Mouse (Mus musculus) large intestine, adult 2 months (tissue): ENCODE results near the gene Tiam2. TPM values are rescaled to one million over a fixed set of nuclear protein-coding genes. Genes with fewer than 3 reads are reported as not detected.

Experiments
- DNase-seq: peaks from one replicate; pipeline ENCODE4 v3.0.0-alpha.2; 2012; ENCODE audit warnings: low read depth, low spot score
- WGBS: fragments of 180-500 bp; shearing (Covaris S2); methylation state at CpG from one replicate; pipeline ENCODE4 v1.1.7; 2018; 5-methylcytosine and 5-hydroxymethylcytosine counted together
- polyA plus RNA-seq: library from polyadenylated mRNA; depleted of rRNA; stranded (reverse); fragments of >200 nt; gene quantifications from 2 replicates; pipeline ENCODE4 v1.2.3, GENCODE M21; 2012

Gene Tiam2
- polyA plus RNA-seq, 1 experiment: 3.8 TPM

DNA sequence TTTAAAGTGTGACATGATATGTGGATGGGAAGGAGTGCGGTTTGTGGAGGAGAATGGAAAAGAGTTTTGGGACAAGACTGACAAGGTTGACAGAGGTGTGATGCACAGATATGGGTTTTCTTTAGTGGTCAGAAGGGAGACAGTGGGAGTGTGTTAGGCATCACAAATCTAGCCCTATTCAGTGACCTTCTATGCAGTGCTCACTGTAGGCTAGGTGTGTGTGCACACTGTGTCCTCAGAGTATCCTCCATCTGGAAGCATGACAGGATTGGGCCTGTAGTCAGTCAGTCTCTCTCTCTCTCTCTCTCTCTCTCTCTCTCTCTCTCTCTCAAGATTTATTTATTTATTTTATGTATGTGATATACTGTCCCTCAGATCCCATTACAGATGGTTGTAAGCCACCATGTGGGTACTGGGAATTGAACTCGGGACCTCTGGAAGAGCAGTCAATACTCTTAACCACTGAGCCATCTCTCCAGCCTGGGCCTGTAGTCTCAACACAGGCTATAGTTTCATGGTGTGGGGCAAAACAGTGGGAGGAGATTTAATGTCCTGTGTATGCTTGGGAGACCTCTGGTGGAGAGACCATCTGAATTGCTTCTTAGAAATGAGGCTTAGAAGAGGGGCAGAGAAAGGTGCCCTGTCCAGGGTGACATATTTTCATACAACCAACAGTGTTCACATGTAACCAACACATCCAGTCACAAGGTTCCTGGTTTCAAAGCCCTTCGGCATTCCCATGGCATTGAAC is 107.3 kb downstream of the Tiam2 start:
- 91% methylated on average over 3 of the region's 3 CpGs for WGBS

DNA sequence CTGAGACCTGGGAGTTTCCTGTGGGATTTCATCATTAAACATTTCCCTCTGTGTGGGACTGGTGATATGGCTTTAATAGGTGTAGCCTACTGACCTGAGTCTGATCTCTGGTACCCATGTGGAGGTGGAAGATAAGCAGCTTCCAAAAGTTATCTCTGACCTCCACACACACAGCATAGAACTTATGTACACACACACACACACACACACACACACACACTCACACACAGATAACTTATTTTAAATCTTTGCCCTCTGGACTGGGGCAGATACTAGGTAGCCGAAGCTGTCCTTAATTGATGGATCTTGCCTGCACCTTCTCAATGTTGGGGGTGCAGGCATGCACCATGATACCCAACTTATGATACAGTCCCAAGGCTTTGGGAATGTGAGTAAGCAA is 108.9 kb downstream of the Tiam2 start:
- no peak for DNase-seq
- 74% methylated on average over 1 of the region's 1 CpGs for WGBS

More for the DNA sequence above, 107.3 kb downstream of the Tiam2 start:
- DNase-seq: no peak

DNA sequence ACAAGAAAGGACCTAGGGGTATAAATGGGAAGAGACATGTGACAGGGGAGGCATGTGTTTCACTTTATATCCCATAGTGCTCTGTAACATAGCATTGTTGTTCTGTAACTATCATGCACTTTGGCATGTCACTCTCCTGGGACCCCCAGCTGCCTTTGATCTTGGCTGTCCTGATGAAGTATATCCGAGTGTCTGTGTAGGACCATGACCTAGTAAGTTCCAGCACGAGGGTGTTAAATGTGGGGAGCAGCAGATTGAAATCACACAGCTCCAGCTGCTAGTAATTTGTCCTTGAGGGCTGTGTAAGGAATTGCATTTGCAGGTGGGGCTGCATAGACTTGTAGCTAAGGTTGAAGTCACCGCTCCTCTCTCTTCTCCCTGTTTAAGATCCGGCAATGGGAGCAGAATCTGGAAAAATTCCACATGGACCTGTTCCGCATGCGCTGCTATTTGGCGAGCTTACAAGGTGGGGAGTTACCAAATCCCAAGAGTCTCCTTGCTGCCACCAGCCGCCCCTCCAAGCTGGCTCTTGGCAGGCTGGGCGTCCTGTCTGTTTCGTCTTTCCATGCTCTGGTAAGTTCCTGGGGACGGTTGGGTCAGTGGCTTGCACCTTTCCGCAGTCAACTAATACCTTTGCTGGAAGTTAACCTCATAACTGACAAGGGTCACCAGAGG is 110.6 kb downstream of the Tiam2 start:
- 86% methylated on average over 12 of the region's 12 CpGs for WGBS
- no peak for DNase-seq

DNA sequence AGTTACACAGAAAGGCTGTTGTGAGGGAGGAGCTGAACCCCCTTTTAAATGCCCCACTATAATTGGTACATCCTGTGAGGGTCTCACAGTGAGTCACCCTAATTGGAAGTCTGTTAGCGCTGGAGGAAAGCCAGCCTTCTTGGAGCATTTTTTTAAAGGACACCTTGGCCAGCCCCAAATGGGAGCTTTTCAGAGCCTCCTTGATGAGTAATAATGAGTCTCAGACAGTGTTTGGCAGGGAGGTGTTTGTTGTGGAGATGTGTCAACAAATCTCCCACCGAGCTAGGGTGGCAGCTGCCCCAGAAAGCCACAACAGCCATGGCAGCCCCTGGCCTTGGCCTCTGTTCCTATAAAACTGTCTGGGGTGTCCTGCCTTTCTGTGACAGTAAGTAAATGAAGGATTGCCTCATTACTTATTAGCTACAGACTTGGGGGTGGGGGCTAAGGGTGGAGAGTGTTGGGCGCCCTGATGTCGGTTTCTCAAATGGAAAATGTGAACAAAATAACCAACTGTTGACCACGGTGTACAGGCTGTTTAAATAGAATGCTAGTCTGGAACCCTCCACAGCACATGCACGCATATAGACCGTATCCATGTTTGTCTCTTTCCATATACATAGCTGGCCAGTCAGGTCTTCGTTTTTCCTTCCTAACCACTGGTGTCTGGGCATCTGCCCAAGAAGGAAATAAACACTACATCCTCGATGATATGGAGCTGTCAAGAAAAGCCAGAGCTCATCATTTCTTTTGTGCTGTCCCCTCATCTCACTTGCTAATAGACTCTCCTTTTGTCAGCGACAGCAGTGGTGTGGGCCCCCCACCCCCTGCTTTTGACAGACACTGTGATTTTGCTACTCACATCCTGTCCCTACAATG is 116.4 kb downstream of the Tiam2 start:
- 60% methylated on average over 10 of the region's 10 CpGs for WGBS
- DNase-seq: no peak

DNA sequence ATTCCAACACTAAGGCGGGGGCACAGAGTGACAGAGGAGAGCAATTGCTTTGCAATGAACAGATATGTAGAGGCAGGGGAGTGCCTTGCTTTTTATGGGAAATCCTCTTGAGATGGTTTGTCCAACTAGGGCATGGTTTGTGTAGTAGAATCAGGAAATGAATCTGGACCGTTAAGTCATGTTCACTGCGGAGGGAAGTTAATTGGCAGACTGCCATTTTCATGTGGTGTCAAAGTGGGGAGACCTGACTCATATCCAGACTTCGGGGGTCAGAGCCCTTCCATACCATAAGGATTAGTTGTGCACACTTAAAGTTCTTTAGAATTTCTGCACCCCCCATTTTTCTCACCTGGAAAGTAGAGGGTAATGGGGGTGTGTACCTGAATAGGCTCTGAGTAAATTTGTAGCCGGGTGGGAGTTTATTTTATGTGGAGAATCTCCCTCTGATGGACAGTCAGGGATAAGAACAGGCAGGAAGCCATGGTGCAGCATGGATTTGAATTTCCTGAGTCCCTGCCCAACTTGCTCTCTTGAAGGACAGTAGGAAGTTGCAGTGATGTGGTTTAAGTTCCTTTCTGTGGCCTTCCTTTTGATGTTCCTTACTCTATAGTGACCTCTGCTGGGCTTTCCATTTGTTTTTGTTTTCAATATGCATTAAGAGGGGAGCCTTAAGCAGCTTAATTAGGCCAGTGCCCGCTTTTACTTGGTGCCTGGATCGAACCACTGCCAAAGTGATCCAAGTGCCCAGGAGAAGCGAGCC is 120.0 kb downstream of the Tiam2 start:
- peak; percentile 31 for DNase-seq
- WGBS: 50% methylated on average over 8 of the region's 8 CpGs

DNA sequence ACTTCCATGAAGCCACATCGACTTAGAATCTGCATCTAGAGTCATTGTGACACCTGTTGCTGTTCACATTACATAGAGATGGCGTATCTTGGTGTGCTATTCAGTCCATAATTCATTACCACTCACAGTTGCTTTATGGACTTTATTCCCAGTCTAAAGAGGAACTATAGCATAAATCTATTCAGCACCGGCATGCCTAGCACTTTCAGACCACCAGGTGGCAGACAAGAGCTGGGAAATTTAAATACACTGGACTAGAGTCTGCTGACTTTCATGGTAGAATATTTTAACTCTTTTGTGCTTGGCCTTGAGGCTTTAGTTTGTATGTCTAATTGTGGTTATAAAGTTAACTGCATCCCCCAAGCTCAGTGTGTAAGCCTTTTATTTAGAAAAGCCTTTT is 122.4 kb downstream of the Tiam2 start:
- DNase-seq: peak; percentile 59
- 21% methylated on average over 3 of the region's 3 CpGs for WGBS

DNA sequence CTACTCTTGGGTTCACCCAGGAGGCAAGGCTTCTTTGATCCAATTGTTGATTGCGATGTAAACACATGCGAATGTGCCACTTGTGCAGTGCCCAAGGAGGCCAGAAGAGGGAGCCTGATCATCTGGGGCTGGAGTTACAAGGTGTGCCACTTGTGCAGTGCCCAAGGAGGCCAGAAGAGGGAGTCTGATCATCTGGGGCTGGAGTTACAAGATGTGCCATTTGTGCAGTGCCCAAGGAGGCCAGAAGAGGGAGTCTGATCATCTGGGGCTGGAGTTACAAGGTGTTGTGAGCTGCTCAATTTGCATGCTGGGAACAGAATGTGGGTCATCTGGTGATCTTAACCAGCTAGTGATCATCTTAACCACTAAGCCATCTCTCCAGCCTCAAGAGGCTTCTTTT is 124.7 kb downstream of the Tiam2 start:
- 75% methylated on average over 2 of the region's 2 CpGs for WGBS
- peak; percentile 47 for DNase-seq

DNA sequence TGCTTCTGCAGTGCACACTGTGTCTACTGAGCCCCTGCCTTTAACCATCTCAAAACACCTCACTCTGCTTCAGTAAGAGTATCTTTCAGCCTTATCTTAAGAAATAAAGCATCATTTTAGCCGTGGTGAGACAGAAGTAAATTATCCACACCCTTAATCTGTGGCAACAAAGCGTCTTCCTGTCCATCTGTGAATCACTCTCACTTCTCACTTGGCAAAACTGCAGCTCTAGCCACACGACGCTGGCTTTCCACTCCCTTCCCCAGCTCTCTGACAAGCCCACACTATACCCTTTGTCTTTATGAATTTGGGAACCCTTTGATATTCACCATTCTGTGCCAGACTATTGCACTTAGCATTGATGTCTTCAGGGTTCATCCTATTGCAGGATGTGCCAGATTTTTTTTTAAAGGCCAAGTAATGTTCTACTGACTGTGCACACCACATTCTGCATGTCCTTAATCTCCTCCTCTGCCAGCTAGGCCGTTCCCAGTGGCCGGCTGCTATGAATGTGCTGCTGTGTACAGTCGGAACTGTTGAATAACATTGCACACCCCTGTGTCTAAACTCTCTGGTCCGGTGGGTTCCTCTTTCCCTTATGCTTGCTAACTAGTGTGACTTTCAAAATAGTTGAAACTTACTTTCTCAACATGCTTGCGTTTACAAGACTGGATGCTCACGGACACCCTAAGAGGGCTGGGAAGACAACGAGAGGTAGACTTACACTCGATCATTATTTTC is 126.4 kb downstream of the Tiam2 start:
- DNase-seq: no peak
- WGBS: 81% methylated on average over 12 of the region's 12 CpGs

DNA sequence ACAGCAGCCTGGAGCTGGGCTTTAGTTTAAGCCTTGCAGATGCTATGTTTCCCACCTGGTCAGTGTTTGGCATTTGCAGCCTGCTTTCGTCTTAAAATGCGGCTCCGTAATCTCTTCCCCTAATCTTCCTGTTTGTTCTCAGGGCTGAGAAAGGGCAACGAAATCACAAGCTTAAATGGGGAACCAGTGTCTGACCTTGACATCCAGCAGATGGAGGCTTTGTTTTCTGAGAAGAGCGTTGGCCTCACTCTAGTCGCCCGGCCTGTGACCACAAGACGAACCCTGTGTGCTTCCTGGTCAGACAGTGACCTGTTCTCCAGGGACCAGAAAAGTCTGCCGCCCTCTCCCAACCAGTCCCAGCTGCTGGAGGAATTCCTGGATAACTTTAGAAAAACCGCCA is 127.6 kb downstream of the Tiam2 start:
- WGBS: 60% methylated on average over 10 of the region's 10 CpGs
- DNase-seq: no peak

DNA sequence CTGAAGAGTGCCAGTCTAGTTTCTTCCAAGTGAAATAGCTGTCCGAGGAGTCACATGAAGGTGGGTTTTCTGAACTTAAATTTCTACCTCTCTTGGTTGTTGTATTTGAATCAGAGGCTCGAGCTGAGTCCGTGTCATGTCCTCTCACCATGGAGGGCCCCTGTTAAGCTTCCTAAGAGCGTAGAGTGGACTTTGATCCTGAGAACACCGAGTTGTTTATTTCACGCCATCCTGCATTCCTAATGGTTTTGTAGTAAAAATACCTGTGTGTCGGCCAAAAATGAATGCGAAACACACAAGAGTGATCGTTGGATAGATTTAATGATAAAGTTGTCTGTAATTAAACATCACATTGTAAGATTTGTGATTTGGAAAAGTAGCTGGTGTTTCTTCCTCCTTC is 128.5 kb downstream of the Tiam2 start:
- DNase-seq: no peak
- WGBS: 72% methylated on average over 9 of the region's 9 CpGs

DNA sequence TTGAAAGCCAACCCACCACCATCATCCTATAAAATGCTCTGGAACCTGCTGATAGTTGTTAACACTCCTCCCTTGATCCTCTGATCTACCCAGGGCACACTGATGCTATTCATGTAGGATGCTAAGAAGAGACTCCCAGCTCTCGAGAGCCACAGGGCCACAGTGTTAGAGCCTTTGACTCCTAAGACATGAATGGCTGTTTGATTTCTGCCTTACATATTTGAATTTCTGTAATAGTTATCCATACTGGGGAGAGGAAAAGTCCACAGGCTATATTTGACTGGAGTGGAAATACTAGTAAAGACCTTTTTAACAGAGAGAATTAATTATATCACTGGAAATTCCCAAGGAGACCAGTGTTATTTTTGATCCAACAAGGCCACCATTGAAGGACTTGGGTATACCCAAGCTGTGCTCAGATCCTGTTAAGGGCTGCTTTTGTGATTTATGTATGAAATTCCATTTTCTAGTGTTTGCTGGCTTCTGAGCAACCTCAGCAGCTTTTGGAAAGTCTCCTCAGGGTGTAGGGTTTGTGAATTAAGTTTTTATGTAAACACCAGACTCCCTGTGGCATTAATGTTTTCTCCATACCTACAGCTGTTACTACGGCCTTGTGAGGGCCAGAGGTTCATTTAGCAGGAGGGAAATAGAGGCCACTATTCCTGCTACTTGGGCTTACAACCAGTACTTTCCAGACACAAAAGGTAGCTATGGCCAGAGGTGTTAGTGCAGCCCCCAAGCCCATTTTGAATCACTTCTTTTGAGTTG is 131.7 kb downstream of the Tiam2 start:
- no peak for DNase-seq
- WGBS: 84% methylated on average over 2 of the region's 2 CpGs

DNA sequence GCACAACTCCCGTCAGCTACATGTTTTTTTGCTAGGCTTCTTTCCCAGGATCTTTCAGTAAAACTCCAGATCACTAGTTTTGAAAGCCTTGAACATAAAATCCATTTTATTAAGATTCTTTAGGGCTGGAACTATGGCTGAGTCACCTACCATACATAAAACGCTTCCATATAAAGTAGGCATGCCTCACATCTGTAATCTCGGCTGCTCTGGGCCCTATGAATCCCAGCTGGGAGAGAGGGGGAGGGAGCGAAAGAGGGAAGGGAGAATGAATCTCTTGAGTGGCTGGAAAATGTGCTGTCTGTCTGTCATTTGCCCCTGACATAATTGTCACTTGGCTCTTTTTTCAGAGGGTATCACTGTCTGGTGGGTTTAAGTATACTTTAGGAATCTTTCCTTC is 139.5 kb downstream of the Tiam2 start:
- DNase-seq: no peak
- 81% methylated on average over 4 of the region's 4 CpGs for WGBS

DNA sequence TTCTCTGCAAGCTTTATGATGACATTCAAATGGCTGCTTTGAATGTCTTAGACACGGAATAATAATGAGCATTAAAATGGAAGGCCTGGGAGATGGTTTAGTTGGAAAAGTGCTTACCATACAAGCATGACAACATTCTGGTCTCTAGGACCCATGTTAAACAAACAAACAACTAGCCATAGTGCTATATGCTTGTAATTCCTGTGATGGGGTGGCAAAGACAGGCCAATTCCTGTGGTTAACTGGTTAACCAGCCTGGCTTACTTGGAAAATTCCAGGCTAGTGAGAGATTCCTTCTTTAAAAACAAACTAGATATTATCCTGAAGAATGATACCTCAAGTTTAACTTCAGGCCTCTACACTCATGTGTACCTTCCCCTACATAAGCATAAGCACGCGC is 140.3 kb downstream of the Tiam2 start:
- 95% methylated on average over 3 of the region's 3 CpGs for WGBS
- no peak for DNase-seq

DNA sequence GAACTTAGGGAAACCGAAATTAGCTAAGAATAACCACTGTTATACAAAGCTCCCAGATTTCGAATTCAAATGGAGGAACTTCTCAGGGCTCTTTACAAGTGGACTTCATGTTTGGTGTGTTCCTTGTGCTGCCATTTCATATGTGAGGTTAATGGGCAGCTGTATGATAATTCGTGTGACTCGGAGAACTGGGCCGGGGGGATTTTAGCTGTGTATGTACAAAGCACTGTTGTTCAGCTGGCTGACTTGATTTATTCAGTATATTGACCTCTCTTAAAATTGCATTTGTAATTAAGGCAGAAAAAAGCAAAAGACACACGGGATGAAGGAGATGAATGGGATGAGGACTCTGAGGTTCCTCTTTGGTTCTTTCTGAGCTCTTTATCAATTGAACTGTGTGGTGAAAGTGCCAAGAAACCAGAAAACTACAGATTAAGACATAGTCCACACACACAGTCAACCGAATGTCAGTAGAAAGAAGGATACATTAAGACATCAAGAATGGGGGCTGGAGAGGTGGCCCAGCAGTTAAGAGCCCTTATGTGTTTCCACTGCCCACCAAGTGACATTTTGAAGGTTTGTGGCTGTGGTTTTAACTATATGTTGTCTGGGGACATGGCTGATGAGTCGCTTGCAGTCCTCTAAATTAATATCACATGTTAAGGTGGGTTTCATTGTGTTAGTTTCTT is 141.4 kb downstream of the Tiam2 start:
- WGBS: 92% methylated on average over 8 of the region's 8 CpGs
- no peak for DNase-seq

DNA sequence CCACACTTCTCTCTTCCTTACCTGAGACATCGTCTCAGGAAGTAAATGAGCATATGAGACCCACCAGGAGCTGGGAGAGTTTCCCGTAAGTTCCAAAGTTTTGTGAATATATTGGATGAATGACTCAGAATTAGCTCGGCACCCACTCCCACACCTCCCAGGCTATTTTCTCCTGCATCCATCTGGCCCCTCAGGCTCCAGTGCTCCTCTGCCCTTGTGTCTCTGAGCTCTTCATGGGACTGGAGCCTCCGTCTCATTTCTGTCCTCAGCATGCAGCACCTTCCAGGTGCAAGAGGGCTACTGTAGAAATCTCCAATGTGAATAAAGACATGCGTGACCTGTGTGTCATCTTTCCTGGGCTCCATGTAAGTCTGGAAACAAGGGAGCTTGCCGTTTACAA is 145.6 kb downstream of the Tiam2 start:
- no peak for DNase-seq

DNA sequence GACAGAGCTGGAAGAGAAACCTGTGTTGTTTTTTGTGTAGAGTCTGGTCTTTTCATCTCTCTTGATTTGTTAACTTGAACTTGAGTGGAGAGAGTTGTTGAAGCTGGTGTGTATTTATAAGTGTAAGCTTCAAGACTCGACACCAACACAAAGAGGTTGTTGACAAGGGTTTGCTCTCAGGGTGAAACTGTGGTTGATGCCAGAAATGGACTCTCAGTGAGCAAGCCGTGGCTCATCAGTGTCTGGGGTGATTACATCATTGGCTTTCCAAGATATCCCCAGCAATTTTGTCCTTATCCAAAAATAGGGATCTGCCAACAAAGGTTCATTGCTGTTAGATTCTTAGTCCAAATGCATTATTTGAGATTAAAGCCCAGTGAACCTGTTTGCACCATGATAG is 150.2 kb downstream of the Tiam2 start:
- DNase-seq: no peak
- WGBS: 81% methylated on average over 2 of the region's 2 CpGs

More for the DNA sequence above, 145.6 kb downstream of the Tiam2 start:
- 92% methylated on average over 6 of the region's 6 CpGs for WGBS

DNA sequence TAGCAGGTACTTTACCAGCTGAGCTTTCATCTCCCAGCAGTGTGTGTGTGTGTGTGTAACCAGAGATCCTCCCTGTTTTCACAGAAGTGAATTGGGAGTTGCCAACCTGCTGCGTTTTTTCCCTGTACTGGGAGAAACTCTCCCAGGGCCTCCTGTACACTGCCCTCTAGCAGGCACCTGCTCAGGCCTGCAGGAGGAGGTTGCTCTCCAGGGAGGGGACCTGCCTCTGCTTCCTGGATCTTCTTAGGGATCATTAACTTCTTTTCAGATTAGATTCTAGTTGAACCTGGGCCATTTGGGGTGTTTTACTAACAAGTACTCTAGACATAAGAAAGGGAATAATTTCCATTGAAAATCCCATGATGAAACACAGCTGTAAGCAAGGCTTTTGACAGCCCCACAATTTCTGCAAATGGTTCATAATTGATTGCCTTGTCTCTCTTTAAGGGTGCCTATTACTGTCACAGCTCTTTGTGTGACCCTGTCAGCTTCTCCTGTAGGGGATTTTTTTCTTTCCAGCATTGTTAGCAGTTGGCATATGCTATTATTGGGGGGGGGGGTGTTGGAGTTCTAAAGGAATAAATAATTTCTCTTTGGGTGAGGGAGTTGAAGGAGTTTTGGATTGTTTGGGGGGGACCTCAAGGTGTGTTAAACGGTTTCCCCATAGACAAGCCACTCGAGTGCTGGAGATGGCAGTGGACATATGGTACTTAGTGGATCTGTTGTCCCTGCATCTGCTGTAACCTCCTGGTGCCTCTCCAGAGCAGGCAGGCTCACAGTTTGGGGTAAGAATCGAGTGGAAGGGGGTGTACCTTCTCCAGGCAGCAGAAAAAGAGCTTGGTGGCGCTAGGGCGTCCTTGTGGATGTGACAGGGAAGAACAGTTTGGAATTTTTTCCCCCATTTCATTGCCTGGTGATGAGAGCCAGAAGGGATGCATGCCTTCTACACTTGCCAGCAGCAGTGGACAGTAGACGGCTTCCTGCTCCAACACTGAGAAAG is 155.5 kb downstream of the Tiam2 start:
- WGBS: 69% methylated on average over 7 of the region's 7 CpGs
- no peak for DNase-seq
